In the genomic region with DNA sequence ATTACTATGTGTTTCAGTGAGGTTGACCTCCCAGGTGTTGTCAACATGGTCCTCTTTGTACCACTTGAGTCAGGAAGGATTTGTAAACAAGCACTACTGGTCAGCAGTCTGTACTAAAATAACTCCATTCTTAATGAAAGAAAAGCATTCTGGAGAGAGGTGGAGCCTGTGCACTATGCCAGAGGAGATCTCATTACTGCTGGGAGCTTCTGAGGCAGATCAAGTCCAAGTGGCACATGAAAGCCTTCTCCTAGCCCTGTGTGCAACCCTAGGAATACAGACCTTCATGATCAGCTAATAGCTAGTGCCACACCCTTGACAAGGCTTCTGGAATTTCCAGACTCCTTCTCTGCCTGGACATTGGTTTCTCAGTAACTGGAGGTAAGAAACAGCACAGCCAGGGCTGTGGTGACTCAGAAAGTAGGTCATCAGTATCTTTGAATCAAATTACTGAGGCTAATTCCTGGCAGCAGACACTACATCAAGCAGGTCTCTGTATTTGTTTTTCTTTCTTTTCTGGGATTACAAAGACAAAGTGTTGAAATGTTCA, we compare ENCODE assay signal across 13 mouse cellular contexts.
"Had no signal": no experiment of that assay in that cellular context is flagged by ENCODE, and none has a peak within 500 bp of the region (broad histone marks: within the 10 kb centered on the region; RNA-seq: fewer than 3 reads in every experiment).

No protein-coding gene starts in this region.

- H3K4me3 ChIP-seq: liver, embryonic 13.5 days; megakaryocyte, embryonic 14.5 days; midbrain, embryonic 10.5 days; midbrain, embryonic 13.5 days had no signal

- H3K9me3 ChIP-seq: liver, embryonic 13.5 days; midbrain, embryonic 10.5 days; midbrain, embryonic 13.5 days had no signal

- H3K27ac ChIP-seq: kidney, postnatal 0 days; liver, embryonic 13.5 days; midbrain, embryonic 10.5 days; midbrain, embryonic 13.5 days had no signal

- ATAC-seq: midbrain, embryonic 13.5 days had no signal

- H3K36me3 ChIP-seq: liver, embryonic 13.5 days; midbrain, embryonic 10.5 days; midbrain, embryonic 13.5 days had no signal

- H3K4me1 ChIP-seq: liver, embryonic 13.5 days had no signal

- H3K4me2 ChIP-seq: liver, embryonic 13.5 days; midbrain, embryonic 13.5 days had no signal

- H3K9ac ChIP-seq: liver, embryonic 13.5 days; midbrain, embryonic 13.5 days had no signal

- DNase-seq: kidney, adult 2 months; kidney, postnatal 25 days; layer of hippocampus, adult 9-11 months; liver, embryonic 13.5 days; lung, adult 2 months; right cerebral cortex, postnatal 25 days; spleen, adult 18-20 months; thymus, adult 18-20 months; thymus, postnatal 36 days had no signal

- H3K27me3 ChIP-seq: liver, embryonic 13.5 days; megakaryocyte, embryonic 14.5 days; midbrain, embryonic 13.5 days had no signal
